Mouse (Mus musculus) megakaryocyte-erythroid progenitor cell, adult 5-6 weeks (primary cell): ENCODE data around the gene Tmem51. TPM values are rescaled to one million over a fixed set of nuclear protein-coding genes. Genes with fewer than 3 reads are reported as not detected.

ENCODE experiments used
- ATAC-seq: replicated peaks from 2 replicates; pipeline ENCODE4 v1.8.0; 2016; ENCODE audit warnings: mild to moderate bottlenecking, inconsistent platforms; ENCODE audit not compliant: severe bottlenecking, poor library complexity, low FRiP score, low TSS enrichment
- total RNA-seq, 2 experiments: library from RNA; stranded (forward) in 1 of 2; stranded (reverse) in 1 of 2; fragments of 200-1000, 215-1000 nt in 1 of 2; fragments of >200 nt in 1 of 2; fragmentation: Nextera tagmentation in 1 of 2; gene quantifications; 2 replicates each; pipeline ENCODE4 v1.2.3; 2014 to 2017

Gene Tmem51
- total RNA-seq, 2 experiments from 2014 or later, result 0.42 TPM; not detected in 1

DNA sequence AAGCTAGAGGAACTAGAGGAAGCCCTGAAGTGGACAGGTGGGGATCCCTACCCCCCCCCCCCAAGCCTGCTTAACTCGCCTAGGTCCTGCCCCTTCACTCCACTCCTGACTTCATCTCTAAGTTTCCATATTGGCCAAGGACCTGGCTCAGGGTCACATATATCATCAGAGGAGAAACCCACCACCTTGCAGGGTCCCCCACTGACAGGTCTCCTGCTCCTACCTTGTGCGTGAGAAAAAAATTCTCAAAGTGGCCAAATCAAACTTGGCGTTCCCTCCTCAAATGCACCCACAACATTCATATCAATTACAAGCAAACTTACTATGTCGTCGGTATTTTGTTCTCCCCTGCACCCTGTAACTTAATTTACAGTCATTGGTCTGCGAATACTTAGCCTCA, 911 bp downstream of the Tmem51 start:
- no peak for ATAC-seq

DNA sequence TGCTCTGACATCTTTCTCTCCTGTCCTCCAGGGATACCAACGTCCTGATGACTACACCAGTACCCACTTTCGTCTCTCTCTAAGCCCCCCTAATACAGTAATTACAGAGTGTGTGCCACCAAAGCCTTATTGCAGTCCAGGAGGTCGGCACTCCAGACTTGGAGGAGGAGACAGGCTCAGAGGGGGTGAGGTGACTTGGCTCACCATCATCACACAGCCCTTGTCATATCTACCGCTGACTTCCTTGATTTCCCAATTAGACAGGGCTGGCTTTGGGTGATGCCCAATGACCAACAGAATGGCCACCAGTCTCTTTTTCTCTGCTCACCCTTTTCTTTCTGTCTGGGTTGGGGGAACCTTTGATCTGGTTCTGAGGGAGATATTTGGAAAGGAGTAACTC, 1.4 kb downstream of the Tmem51 start:
- no peak for ATAC-seq

- ATAC-seq, result no peak
Measured at GRCm38 (mm10) chr4:142081631-142082283, 2.3 kb downstream of the Tmem51 start.

DNA sequence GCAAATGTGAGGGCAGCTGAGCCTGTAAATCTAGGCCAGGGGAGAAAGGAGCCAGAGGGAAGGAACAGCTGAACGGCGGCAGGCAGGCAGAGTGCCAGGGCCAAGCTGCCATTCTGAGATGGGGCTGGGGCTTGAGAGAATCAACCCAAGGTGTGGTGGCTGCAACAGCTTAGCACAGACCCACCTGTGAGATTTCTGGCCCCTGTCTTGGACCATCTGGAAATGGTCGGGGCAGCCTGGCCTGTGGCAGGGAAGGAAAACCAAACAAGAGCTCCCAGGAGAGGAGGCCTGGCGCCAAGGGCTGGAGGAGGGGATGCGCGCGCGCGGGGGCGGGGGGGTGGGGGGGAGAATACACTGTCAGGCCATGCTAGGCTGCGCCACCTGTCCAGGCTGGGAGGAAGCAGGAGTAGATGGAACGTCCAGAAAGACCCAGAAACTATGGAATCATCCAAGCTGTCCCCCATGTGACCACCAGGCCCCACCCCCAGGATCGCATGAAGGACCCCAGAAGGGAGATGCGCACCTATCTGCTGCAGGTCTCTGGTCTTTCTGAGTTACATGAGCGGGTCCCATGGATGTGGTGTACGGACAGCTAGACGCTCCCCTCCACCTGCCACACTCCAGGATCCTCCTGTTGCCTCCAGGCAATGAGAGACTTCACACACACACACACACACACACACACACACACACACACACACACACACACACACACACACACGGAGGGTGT, 3.0 kb downstream of the Tmem51 start:
- no peak for ATAC-seq

DNA sequence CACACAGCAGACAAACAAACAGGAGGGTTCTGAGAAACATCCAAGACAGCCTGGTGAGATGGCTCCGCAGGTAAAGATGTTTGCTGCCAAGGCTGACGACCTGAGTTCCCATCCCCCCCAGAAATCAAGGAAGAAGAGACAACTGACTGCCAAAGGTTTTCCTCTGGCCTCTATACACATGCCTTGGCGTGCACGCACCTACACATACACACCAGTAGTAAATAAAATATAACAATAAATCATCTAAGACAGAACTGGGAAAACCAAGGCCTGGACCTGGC, 3.7 kb downstream of the Tmem51 start:
- no peak for ATAC-seq

DNA sequence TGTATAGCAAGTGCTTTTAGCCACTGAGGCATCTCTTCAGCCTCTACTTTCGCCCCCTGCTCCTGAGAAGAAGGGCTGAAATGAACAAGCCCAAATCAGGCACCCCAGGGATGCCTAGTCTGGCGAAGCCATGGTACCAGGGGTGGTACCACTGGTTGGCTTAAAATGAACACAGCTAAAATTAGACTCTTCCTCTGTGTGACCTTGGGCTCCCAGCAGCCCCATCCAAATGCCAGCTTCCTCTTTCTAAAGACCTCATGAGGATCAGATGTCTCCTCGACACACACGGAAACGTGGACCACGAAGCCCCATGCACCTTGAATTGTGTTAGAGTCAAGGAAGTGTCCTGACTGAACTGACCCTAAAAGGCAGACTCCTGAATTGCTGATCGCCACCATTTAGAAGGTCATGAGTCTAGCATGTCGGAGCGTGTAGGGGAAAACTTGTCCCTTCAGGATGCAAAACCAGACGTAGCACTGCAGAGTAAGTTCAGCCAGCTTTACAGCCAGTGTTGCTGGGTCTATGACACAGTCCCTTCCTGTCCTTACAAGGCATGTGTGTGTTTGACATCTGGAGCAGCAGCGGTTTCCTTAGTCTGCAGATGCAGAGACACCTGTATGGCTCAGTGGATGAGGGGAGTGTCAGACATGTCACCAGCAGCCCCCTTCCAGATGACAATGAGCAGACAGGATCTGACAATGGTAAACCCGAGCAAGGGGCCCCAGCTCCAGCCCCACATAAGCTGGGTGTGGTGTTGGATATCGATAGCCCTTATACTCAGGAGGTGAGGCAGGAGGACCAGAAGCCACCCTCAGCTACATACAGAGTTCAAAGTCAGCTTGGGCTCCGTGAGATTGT, 4.2 kb downstream of the Tmem51 start:
- no peak for ATAC-seq

DNA sequence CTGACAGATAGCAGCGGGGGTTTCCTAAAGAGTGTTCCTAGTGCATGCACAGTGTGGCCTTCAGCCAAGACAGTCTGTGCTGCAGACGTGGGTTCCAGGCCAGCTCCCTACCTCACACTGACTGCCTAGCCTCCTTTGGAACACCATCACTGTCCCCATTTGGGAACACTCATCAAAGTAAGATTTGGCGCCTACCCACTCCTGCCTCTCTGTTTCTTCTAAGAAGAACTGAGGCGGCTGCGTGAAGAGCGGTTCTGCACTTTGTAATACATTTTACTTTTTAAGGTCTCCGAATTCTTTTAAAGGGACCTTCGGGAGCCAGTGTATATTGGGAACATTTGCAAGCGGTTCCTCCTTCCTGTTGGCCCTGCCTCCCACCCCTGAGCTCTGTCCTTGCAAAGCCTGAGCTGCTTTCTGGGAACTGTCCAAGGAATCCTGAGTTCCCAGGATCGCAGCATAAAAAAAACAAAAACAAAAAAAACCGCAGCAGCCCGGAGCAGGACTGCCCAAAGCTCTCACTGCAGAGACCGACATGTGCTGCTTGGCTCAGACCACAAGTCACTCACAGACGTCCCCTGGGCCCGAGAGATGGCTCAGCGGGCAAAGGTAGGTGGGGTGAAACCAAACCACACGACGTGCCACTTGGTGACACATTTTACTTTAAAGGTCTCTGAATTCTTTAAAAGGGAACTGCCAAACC, 6.4 kb downstream of the Tmem51 start:
- no peak for ATAC-seq

DNA sequence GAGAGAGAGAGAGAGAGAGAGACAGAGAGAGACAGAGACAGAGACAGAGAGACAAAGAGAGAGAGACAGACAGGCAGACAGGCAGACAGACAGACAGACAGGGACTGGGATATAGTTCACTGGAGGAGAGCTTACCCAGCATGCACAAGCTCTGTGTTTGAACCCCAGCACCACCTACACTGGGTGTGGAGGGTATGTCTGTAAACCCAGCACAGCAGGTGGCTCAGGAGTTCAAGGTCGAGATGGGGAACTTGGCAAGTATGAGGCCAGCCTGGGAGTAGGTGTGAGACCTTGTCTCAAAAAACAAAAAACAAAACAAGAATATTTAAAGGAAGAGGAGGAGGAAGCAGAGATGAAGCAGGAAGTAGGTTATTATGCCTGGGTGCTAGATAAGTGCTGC, 7.2 kb downstream of the Tmem51 start:
- ATAC-seq, result no peak

- ATAC-seq, result no peak
Measured at GRCm38 (mm10) chr4:142075931-142076330, 8.2 kb downstream of the Tmem51 start.

DNA sequence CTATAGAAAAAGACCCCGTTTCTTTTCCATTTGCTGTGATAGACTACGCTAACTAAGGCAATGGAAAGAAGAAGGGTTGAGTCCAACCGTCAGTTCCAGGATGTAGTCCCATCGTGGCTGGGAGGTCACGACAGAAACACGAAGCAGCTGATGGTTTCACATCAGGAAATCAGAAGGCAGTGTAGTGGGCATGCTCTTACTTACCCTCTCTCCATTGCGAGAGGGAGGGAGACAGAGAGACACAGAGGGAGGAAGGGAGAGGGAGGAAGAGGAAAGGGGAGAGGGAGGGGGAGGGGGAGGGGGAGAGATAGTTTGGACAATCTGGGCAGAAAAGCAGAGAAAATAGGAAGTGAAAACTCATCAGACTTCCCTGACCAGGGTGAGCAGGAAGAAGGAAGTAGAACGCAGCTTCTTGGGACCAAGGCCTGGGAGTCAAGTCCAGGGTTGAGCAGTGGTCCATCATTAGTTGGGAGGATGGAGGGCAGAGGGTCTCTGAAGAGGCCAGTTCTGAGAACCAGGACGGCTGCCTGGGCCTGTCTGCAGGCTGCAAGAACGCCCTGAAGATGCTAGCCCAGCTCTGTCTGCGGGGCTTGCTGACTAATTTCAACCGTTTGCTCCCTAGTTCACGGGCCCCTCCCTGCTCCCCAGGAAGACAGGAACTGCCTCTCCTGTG, 9.9 kb downstream of the Tmem51 start:
- no peak for ATAC-seq

DNA sequence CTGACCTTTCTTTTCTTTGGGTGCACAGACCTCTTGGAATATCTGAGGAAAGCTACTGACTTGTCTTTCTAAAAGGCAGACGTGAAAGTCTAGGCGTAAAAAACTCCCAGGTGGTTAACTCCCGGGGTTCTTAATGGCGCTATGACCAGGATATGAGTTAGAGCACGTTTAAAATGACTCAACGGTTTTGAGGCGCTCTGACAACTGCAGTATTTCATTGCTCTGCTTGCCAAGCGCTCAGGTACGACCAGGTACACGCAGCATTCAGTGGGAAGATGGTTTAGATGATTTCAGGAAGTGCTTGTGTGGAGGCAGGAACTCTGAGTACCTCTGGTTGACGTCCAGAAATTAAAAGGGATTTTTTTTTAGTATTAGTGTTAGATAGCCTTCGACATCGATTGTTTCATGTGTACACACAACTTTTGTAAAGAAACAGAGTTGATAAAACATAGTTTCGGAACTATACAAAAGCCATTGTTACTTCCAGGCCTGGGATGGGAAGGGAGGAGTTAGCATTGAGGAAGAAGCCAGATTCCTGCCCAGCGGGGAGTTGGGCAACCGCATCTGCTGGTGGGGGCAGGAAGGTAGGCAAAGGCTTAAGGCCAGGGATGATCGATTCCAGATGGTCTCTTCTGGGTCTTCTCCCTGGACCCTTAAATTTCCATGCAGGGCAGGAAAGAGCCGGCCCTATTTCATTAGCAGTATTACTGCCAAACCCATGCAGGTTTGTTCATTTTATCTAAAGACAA, 12.7 kb downstream of the Tmem51 start:
- no peak for ATAC-seq

GRCm38 (mm10) chr4:142070840-142071239, 13.3 kb downstream of the Tmem51 start:
- ATAC-seq, result no peak

DNA sequence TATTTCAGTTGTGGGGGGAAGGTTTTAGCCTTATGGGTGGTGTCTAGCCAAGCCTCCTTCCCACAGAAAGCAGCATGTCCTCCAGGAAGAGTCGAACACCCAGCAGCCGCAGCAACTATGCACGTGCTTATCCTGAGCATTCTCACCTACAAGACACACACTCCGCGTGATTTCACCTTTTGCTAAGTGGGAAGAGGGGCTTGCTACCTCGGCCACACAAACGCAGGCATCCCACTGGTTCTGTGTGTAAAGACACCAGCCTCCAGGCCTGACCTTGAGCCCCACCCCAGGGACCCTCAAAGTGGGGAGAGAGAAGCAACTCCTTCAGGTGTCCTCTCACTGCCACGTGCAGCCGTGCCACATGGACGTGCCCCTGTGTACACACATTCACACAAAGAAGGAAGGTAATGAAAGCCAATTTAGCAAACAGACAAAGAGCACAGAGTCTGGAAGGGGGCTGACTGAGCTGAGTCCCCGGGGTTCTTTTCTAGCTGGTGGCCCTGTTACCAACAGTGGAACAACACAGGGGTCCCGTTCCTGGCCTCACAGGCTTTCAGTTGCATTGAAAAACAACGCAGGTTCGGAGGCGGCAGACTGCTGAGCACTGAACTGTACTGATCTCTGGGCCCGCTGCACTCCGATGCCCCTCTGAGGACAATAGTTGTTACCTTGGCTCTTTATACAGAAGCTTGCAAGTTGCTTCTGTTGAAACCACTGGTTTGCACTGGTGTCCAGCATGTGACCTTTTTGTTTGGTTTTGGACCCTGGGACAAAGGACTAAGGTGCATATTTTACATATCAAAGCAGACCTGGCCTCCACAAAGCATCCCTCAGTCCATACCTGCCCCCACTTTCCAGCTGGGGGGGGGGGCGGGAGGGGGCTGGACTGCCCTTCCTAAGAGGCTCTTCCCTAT, 14.9 kb downstream of the Tmem51 start:
- ATAC-seq, result no peak

GRCm38 (mm10) chr4:142066576-142066975, 17.5 kb downstream of the Tmem51 start:
- no peak for ATAC-seq

DNA sequence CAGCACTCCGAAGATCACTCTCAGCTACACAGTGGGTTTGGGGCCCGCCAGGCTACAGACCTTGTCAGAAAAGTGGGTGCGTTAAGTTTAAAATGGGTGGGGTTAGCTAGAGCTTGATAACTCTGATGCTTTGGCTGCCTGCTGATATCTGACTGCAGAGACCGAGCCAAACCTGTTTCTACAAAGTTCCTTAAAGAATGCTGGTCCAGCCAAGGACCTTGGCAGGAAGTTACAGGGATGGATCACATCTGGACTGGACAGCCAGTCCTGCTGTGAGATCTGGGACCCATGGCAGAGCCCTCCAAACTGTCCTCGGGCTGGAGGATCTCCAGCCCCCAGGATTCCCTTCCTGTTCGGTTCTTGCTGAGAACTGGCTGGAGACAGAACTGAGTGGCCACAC, 18.3 kb downstream of the Tmem51 start:
- peak; percentile 56 for ATAC-seq

DNA sequence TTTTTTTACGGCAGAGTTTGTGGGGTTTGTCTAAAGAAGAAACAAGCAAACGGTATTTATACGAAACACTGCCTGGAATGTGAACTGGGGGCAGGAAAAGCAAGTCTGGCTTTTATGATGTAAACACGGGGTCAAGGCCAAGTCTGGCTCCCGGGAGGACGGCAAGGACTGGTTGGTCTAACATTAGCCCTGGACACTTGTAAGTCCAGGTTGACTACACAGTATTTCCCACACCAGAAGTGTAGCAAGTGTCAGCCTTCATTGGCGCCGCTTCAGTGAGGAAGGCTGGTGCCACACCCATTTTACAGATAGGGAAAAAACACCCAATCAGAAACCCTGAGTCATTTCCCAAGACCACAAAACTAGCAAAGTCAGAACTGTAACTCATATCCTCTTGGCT, 18.8 kb downstream of the Tmem51 start:
- peak; percentile 48 for ATAC-seq

- no peak for ATAC-seq
Measured at GRCm38 (mm10) chr4:142064582-142065228, 19.4 kb downstream of the Tmem51 start.
